Mouse (Mus musculus) CH12.LX (cell line): ENCODE data around the gene Vav2.

ENCODE experiments used
- CHD1 ChIP-seq: IDR thresholded peaks from 2 replicates; pipeline ENCODE4 v1.6.1; 2012; ENCODE audit warnings: low read depth, low read length, improper control_type of control experiment, inconsistent platforms
- CTCF ChIP-seq, 2 experiments: IDR thresholded peaks in 1 of 2; conservative IDR thresholded peaks in 1 of 2; 2 replicates each; pipeline ENCODE4 v1.5.1; 2011 to 2012; ENCODE audit warnings: low read depth in 2 of 2, low read length in 2 of 2, improper control_type of control experiment in 1 of 2, inconsistent platforms in 1 of 2, mild to moderate bottlenecking in 1 of 2, moderate library complexity in 1 of 2
- POLR2A ChIP-seq: IDR thresholded peaks from 2 replicates; pipeline ENCODE4 v1.6.1; 2011; ENCODE audit warnings: low read depth, mild to moderate bottlenecking, improper control_type of control experiment, low read length
- USF1 ChIP-seq: IDR thresholded peaks from 2 replicates; pipeline ENCODE4 v1.6.1; 2014; ENCODE audit warnings: low read depth, mild to moderate bottlenecking, inconsistent platforms, low read length, improper control_type of control experiment

DNA sequence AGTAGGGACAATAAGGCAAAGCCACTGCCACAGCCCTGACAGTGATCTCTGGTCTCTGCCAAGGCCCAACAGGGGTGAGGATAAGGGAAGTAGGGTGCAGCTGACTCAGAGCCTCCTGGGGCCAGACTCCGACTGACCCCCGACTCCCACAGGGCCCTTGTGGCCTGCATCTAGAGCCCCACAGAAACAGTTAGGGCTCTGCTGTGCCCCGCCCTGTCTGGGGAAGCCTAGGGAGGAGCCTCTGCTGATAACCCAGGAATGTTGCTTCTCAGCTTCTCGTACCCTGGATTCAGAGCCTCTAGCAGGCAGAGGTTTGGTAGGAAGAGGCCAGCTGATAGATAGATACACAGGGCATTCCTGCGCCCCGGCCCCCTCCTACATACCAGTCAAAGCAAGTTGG is 99.8 kb downstream of the Vav2 start:
- TF ChIP-seq CHD1 (no peak), CTCF (conservative IDR thresholded peaks at IDR 0.05 in 1 of 2, IDR thresholded peaks at IDR 0.05 in 1 of 2; ENCODE audit: low read depth in 2 of 2, low read length in 2 of 2) (no peak), USF1 (no peak), POLR2A (no peak)
